Mouse (Mus musculus): ENCODE measurements around the gene Gm9603. TPM values are rescaled to one million over a fixed set of nuclear protein-coding genes. Genes with fewer than 3 reads are reported as not detected.
"Not testable (repeated sequence)": the region's sequence is repeated elsewhere in the genome, so short reads cannot be mapped to it uniquely, and the experiment has no call there.

The Gm9603 gene
- not detected for total RNA-seq (2021)
- long read RNA-seq, experiment 1 = 0 reads
- long read RNA-seq, experiment 2 = 0 reads

- DNase-seq = not testable (repeated sequence)
These were observed at the start of gene Gm9603 for GRCm38 (mm10) chr14:5687357-5687756. TSS of gene Gm9603 (minus strand) at chr14:5687457.

DNA sequence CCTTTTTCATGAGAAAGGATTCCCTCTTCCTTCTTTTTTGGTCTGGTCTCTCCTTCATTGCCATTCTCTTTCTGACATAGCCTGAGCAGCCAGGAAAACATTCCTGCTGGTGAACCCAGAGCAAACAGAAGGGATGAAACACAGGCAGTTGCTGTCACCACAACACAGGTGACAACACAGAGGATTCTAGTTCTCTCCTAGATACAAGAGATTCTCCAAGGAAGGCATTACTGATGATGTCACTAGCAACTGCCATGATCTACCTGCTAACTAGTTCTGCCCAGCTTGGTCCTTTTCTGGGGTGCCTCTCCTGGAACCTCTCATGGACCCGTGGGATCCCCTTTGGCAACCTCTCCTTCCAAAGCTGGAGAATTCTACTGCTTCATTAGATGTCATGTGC, 54.3 kb downstream of the Gm9603 start, which contains the start of gene Gm8265:
TSS of gene Gm8265 (minus strand) at position 101 of the 400 bp plus-strand sequence.
- not testable (repeated sequence) for DNase-seq

Other genes with a start within 250 kb of the Gm9603 start
- 1 to 10 TPM; 1.5 to 1.6 TPM for gene Gm3194, start 232.0 kb downstream of the Gm9603 start, total RNA-seq (2021)
- not detected for gene Gm8246, start 209.6 kb downstream of the Gm9603 start, total RNA-seq (2021)
- gene Gm3187, start 203.2 kb downstream of the Gm9603 start, total RNA-seq (2021) = not detected
- under 1 TPM in 1 of 2 experiments, not detected in 1; 0.64 TPM for gene Gm3488, start 185.8 kb downstream of the Gm9603 start, total RNA-seq (2021)
- gene Gm3532, start 149.0 kb downstream of the Gm9603 start, total RNA-seq (2021) = not detected
- gene Gm8265, start 54.4 kb downstream of the Gm9603 start, total RNA-seq (2021) = not detected
- gene Gm3373, start 54.1 kb upstream of the Gm9603 start, total RNA-seq (2021) = under 1 TPM in 1 of 2 experiments, not detected in 1; 0.73 TPM
- 1 to 10 TPM; 1.5 to 1.6 TPM for gene Gm3383, start 120.5 kb upstream of the Gm9603 start, total RNA-seq (2021)
- gene Gm3424, start 142.9 kb upstream of the Gm9603 start, total RNA-seq (2021) = not detected
- under 1 TPM; 0.60 to 0.91 TPM for gene Gm8237, start 192.9 kb upstream of the Gm9603 start, total RNA-seq (2021)